Mouse (Mus musculus): ENCODE measurements around the gene Cfdp1.

DNA sequence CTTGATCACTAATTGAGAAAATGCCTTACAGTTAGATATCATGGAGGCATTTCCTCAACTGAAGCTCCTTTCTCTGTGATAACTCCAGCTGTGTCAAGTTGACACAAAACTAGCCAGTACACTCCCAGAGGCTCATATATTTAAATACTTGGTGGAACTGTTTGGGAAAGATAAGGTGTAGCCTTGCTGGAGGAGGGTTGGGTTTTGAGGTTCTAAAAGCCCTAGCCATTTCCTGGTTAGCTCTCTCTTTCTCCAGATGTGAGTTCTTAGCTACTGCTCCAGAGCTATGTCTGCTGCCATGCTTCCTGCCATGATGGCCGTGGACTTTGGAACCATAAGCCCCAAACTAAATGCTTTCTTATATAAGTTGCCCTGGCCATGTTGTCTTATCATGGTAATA lies 33.4 kb upstream of the Cfdp1 start:
- no peak for TF ChIP-seq CTCF (IDR thresholded peaks at IDR 0.05; ENCODE audit: borderline replicate concordance, extremely low read depth, insufficient read depth, insufficient read length)
- TF ChIP-seq POLR2A (IDR thresholded peaks at IDR 0.05; ENCODE audit: borderline replicate concordance, extremely low read depth, insufficient read depth, insufficient read length, poor library complexity, severe bottlenecking): no peak

All from brain, embryonic 14.5 days (tissue).